Mouse (Mus musculus): ENCODE data around the gene Ttll11. TPM values are rescaled to one million over a fixed set of nuclear protein-coding genes. Genes with fewer than 3 reads are reported as not detected.

The Ttll11 gene
- total RNA-seq, 2 experiments from 2014 or later = not detected

- ATAC-seq (replicated peaks; ENCODE audit: low FRiP score, poor library complexity, severe bottlenecking) = no peak
Observed at GRCm38 (mm10) chr2:35907578-35907977, 72.1 kb downstream of the Ttll11 start.

DNA sequence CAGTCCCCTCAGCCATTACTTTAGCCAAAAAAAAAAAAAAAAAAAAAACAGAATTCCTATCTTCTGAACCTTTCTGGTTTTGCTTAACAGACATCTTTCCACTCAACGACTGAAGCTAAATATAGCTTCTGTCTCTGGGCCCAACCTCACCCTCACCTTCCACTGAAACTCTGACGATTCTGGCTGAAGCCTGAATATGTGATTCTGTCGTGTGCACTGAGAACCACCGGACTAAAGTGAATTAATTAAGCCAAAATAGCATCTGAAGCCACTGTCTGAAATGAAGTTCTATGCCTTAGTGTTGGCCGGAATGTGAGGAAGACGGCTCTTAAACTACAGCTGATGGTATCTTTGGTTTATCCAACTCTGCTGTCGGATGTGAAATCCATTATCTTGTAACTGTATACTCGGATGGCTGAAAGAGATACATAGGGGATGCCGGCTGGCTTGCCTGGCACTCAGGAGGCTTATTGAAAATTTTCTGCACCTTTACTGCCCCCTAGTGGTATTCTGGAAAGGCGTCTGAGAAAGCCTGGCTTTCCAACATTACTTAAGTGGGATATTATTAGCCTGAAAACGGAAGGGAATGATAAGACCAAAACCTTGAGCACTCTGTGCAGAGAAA lies 73.4 kb downstream of the Ttll11 start:
- ATAC-seq (replicated peaks; ENCODE audit: low FRiP score, poor library complexity, severe bottlenecking) = no peak

- no peak for ATAC-seq (replicated peaks; ENCODE audit: low FRiP score, poor library complexity, severe bottlenecking)
Observed at GRCm38 (mm10) chr2:35900845-35901244, 78.9 kb downstream of the Ttll11 start.

DNA sequence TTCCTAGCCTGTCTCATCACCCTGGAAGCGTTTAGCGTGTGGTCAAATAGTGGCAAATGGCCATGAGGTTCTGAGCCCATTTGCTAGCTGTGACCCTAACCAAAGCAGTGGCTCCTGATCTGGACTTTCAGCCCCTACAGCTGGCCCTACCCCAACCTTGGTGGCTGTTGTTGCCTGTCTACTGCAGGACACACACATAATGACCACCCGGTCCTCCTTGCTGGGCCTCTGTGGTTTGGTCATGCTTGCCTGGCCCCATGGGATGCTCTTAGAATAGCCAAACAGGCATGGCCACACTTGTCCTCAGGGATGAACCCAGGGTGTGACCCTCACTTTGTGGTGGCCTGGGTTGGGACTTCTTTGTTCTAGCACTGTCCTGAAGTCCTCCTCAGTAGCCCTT lies 80.0 kb downstream of the Ttll11 start:
- ATAC-seq (replicated peaks; ENCODE audit: low FRiP score, poor library complexity, severe bottlenecking) = no peak

GRCm38 (mm10) chr2:35899135-35899474 lies 80.6 kb downstream of the Ttll11 start:
- ATAC-seq (replicated peaks; ENCODE audit: low FRiP score, poor library complexity, severe bottlenecking) = no peak

DNA sequence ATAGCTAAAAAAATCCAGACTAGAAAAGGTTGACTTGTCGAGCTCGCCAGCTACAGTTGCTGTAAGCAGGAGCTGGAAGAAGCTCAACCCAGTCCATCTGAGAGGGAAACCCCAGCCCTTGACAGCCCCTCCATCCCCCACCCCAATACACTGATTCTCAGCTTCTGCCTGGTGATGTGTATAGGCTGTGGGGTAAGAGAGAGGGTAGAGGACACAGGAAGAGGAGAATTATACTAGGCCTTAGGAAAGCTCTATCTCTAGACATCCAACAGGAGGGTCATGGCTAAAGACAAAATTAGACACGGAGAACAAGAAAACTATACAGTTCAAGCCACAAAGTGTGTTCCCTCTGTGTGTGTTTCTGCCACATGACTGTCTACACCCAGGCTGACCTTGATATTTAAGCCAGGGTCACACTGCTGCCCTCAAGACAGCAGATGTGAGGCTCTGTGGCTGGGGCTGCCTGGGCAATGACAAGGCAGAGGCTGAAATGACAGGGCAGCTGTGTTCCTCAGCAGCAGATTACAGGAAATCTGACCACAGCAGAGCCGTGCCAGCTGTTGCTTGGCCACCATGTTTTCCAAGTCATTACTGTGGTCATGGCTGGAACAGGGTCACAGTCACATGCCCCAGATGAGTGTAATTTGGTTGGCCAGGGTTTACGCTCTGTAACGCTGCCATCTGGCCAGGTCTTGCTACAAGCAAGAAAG lies 81.1 kb downstream of the Ttll11 start:
- no peak for ATAC-seq (replicated peaks; ENCODE audit: low FRiP score, poor library complexity, severe bottlenecking)

DNA sequence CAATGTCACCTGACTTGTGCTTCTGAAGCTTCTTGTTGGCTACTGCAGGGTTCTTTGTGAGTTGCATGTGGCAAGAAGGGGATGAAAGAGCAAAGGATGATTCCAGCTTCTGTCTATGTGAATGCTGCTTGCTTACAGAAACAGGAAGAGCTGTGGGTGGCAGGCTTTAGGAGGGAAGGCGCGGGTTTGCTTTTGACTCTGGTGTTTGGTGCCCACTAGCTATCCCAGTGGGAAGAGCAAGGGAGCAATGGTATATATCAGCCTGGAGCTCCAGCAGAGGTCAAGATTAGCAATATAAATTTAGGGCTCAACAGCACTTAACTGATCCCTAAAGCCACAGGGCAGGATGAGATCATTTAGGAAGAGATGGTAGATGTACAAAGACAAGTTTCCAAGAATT lies 82.6 kb downstream of the Ttll11 start:
- no peak for ATAC-seq (replicated peaks; ENCODE audit: low FRiP score, poor library complexity, severe bottlenecking)

DNA sequence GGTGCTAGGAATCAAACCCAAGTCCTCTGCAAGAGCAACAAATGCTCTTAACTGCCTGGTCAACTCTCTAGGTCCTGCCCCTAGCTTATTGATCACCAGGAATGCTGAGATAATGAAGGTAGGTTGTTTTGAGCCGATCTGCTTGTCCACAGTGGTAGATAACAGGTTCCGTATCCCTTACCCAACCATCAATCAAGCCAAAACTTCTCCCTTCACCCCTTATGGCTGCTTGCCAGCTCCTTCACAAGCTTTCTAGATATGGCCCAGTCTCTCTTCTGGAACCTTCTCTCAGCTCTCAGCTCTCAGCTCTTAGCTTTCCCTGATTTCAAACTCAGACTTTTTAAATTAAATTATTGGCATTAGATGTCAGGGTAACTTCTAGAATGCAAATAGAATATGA lies 85.2 kb downstream of the Ttll11 start:
- ATAC-seq (replicated peaks; ENCODE audit: low FRiP score, poor library complexity, severe bottlenecking) = no peak

DNA sequence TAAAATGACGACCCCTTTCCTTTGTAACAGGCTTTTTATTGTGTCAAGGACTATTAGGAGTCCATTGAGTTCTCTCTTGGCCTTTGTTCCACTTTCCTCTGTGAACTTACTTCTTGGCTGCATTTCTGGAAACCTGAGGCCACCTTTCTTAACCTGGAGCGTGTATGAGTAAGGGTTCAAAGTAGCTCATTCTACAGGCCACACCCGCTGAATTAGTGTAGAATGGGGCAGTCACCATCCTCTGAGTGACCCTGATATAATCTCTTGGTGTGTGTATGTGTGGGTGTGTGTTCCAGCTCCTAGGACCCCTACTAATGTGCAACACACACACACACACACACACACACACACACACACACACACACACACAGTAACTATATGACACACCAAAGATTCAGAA lies 89.1 kb downstream of the Ttll11 start:
- no peak for ATAC-seq (replicated peaks; ENCODE audit: low FRiP score, poor library complexity, severe bottlenecking)

- ATAC-seq (replicated peaks; ENCODE audit: low FRiP score, poor library complexity, severe bottlenecking) = no peak
Observed at GRCm38 (mm10) chr2:35889776-35890175, 89.9 kb downstream of the Ttll11 start.

GRCm38 (mm10) chr2:35884296-35884695 lies 95.4 kb downstream of the Ttll11 start:
- no peak for ATAC-seq (replicated peaks; ENCODE audit: low FRiP score, poor library complexity, severe bottlenecking)

DNA sequence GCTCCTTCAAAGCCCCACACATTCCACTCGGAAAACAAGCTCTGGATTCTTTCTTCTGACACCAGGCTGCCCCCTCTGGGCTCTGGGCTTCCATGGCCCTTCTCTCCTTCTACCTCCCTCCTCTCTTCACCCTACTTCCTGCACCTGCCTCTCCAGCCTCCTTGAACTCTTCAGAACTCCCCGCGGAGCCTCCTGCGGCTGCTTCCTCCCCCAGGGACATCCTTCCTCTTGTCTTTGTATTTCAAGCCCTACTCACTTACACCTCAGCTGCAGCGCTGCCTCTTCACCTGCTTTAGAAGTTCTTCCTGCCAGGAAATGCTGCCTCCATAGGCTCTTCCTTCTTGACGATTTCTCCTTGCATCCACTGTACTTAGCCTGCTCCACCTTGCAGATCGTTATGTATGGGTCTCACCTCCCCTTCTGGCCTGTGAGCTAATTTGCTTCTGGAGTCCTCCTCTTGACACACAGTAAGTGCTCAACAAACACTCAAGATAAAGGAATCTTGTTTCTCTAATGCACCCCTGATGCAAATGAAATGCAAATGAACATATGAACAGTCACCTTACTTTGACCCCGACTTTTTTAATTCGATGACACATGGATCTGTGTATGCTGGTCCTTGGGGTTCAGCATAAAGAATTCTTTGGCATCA lies 97.3 kb downstream of the Ttll11 start:
- no peak for ATAC-seq (replicated peaks; ENCODE audit: low FRiP score, poor library complexity, severe bottlenecking)

GRCm38 (mm10) chr2:35881896-35882295 lies 97.8 kb downstream of the Ttll11 start:
- no peak for ATAC-seq (replicated peaks; ENCODE audit: low FRiP score, poor library complexity, severe bottlenecking)

- ATAC-seq (replicated peaks; ENCODE audit: low FRiP score, poor library complexity, severe bottlenecking) = no peak
Observed at GRCm38 (mm10) chr2:35880362-35880761, 99.4 kb downstream of the Ttll11 start.

- no peak for ATAC-seq (replicated peaks; ENCODE audit: low FRiP score, poor library complexity, severe bottlenecking)
Observed at GRCm38 (mm10) chr2:35879887-35880286, 99.8 kb downstream of the Ttll11 start.

DNA sequence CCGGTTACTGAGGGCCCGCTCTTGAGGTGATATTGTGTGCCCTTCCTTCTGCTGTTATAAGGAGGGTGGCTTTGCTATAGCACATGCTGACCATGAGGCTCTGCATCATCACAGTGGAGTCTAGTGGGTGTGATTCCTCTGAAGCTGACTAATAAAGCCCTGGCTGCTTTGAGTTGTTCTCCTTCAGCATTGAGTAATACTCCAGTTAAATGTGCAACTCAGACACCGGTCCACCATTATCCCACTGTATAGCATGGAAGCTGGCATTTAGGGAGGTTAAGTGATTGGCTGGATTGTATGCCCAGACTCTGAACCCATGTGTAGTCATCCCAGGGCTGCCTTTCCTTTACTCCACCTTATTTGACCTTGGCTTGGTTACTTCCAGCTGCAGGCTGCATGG lies 101.2 kb downstream of the Ttll11 start:
- no peak for ATAC-seq (replicated peaks; ENCODE audit: low FRiP score, poor library complexity, severe bottlenecking)

DNA sequence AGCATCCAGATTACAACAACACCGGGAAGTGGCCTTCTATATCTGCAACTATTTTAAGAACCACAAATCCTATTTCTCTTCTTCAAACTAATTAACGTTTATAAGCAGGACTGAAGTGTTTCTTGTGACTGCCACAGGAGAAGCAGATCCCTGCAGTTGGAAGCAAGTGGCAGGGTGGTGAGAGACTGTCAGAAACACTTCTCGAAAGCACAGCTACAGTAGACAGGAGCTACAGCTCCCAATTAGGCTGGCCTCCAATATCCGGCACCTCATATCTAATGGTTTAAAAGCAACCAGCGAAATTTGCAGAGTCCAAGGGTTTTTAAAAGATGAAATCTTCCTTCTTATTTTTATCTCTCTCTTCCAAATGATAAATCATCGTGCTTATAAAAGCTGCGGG lies 104.1 kb downstream of the Ttll11 start:
- ATAC-seq (replicated peaks; ENCODE audit: low FRiP score, poor library complexity, severe bottlenecking) = no peak

- no peak for ATAC-seq (replicated peaks; ENCODE audit: low FRiP score, poor library complexity, severe bottlenecking)
Observed at GRCm38 (mm10) chr2:35874421-35874820, 105.3 kb downstream of the Ttll11 start.

- ATAC-seq (replicated peaks; ENCODE audit: low FRiP score, poor library complexity, severe bottlenecking) = no peak
Observed at GRCm38 (mm10) chr2:35869165-35869564, 110.5 kb downstream of the Ttll11 start.

- ATAC-seq (replicated peaks; ENCODE audit: low FRiP score, poor library complexity, severe bottlenecking) = no peak
Observed at GRCm38 (mm10) chr2:35863284-35863683, 116.4 kb downstream of the Ttll11 start.

DNA sequence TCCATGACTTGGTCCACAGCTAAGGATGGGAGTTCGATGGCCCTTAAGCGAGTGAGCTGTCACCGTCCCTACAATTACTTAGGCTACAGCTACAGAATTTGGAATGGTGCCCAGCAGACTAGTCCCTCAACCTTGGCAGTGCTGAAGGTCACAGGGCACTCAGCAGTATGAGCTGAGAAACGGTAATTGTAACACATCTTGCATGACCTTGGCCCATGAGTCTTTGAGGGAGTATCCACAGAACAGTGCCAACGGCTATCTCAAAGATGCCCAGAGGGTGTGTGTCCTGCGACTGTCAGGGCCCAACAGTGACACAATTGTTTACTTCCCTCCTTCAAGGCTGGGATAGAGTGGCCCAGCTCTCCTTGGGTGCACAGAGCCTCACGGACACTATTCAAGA lies 118.5 kb downstream of the Ttll11 start:
- ATAC-seq (replicated peaks; ENCODE audit: low FRiP score, poor library complexity, severe bottlenecking) = no peak
